Mouse (Mus musculus) heart, embryonic 12.5 days (tissue): ENCODE data around the gene Ubp1. TPM values are rescaled to one million over a fixed set of nuclear protein-coding genes. Genes with fewer than 3 reads are reported as not detected.
A peak's percentile ranks its signal among the peaks of the same experiment; 100 is the strongest.

Experiments used
- ATAC-seq: fragments of 200-750 bp; cut with Nextera tagmentation; 2 replicates; pipeline ENCODE4 v1.8.0; 2017; ENCODE audit warnings: moderate TSS enrichment, moderate library complexity; ENCODE audit not compliant: insufficient number of reproducible peaks, low FRiP score
- H3K27ac ChIP-seq: fragments of 300-500 bp; sonication (generic); 2 replicates; pipeline ENCODE4 v1.5.1; 2016; ENCODE audit warnings: mild to moderate bottlenecking, moderate library complexity; ENCODE audit not compliant: poor library complexity, severe bottlenecking
- H3K27me3 ChIP-seq: fragments of 300-500 bp; sonication (generic); replicated peaks from 2 replicates; pipeline ENCODE4 v1.6.1; 2016; ENCODE audit warnings: mild to moderate bottlenecking, moderate library complexity
- H3K36me3 ChIP-seq: fragments of 300-500 bp; sonication (generic); 2 replicates; pipeline ENCODE4 v1.6.1; 2016; ENCODE audit warnings: mild to moderate bottlenecking, moderate library complexity
- H3K4me1 ChIP-seq: fragments of 300-500 bp; sonication (generic); replicated peaks from 2 replicates; pipeline ENCODE4 v1.6.1; 2016; ENCODE audit warnings: mild to moderate bottlenecking
- H3K4me2 ChIP-seq: fragments of 300-500 bp; sonication (generic); 2 replicates; pipeline ENCODE4 v1.6.1; 2016; ENCODE audit warnings: mild to moderate bottlenecking, moderate library complexity
- H3K4me3 ChIP-seq: fragments of 300-500 bp; sonication (generic); 2 replicates; pipeline ENCODE4 v1.5.1; 2016; ENCODE audit warnings: mild to moderate bottlenecking
- H3K9ac ChIP-seq: fragments of 300-500 bp; sonication (generic); 2 replicates; pipeline ENCODE4 v1.6.1; 2016; ENCODE audit warnings: mild to moderate bottlenecking, moderate library complexity
- H3K9me3 ChIP-seq: fragments of 300-500 bp; sonication (generic); replicated peaks from 2 replicates; pipeline ENCODE4 v1.6.1; 2016; ENCODE audit warnings: mild to moderate bottlenecking, moderate library complexity
- WGBS: fragments of 180-500 bp; shearing (Covaris S2); methylation state at CpG from one replicate; pipeline ENCODE4 v1.1.7; 2016; 5-methylcytosine and 5-hydroxymethylcytosine counted together
- polyA plus RNA-seq: library from polyadenylated mRNA; unstranded; fragments of >200 nt; fragmentation: Nextera tagmentation; extraction: Ambion mirVana; gene quantifications from 2 replicates; pipeline ENCODE4 v1.2.1, GENCODE M21; 2016

Gene Ubp1
- polyA plus RNA-seq, 1 experiment from 2014 or later = 34.3 TPM

DNA sequence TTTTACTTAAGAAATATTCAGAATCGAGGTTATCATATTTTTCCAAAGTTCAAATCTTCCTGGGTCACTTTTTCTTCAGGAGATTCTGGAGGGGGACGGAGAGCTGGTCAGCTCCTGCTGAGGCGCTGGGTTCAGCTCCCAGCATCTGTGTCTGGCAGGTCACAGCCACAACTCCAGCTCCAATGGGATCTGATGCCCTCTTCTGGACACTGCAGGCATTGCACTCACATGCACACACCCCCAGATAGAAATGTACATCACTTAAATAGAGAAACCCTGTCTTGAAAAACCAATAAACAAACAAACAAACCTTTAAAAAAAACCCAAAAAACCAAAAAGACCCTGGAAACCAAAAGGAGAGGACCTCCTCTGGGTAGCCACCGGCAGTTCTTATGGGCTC is 85.0 kb downstream of the Ubp1 start:
- 80% methylated on average over 4 of the region's 4 CpGs for WGBS
- H3K4me3 ChIP-seq = no peak overlapping the region
- H3K27ac ChIP-seq = no peak overlapping the region
- H3K9ac ChIP-seq = no peak overlapping the region
- H3K9me3 ChIP-seq = no peaks in the 10 kb centered on the region
- H3K36me3 ChIP-seq = no peaks in the 10 kb centered on the region
- no peak overlapping the region for H3K4me2 ChIP-seq
- no peaks in the 10 kb centered on the region for H3K27me3 ChIP-seq
- no peaks in the 10 kb centered on the region for H3K4me1 ChIP-seq
- no peak for ATAC-seq

DNA sequence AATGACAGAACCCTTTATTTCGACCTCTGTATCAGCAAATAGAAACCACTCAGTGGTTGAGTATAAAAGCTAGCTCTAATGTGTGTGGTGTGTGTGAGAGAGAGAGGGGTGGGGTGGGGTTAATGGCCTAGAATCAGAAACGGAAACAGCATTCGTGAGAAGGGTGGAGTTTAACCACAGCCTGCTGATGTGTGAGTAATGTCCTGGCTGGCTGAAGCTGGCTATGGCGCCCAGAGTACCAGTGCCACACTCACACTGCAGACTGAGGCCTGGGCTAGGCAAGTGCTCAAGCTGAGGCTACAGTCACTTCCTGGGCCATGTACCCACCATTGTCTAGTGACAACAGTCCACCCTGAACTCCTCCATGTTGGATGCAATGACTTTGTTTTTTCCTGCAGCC is 85.7 kb downstream of the Ubp1 start:
- Histone ChIP-seq H3K9ac (no peak overlapping the region), H3K36me3 (no peaks in the 10 kb centered on the region), H3K27me3 (no peaks in the 10 kb centered on the region), H3K9me3 (no peaks in the 10 kb centered on the region), H3K4me2 (no peak overlapping the region), H3K27ac (no peak overlapping the region), H3K4me1 (no peaks in the 10 kb centered on the region), H3K4me3 (no peak overlapping the region)
- no peak for ATAC-seq
- WGBS = 69% methylated on average over 4 of the region's 4 CpGs

DNA sequence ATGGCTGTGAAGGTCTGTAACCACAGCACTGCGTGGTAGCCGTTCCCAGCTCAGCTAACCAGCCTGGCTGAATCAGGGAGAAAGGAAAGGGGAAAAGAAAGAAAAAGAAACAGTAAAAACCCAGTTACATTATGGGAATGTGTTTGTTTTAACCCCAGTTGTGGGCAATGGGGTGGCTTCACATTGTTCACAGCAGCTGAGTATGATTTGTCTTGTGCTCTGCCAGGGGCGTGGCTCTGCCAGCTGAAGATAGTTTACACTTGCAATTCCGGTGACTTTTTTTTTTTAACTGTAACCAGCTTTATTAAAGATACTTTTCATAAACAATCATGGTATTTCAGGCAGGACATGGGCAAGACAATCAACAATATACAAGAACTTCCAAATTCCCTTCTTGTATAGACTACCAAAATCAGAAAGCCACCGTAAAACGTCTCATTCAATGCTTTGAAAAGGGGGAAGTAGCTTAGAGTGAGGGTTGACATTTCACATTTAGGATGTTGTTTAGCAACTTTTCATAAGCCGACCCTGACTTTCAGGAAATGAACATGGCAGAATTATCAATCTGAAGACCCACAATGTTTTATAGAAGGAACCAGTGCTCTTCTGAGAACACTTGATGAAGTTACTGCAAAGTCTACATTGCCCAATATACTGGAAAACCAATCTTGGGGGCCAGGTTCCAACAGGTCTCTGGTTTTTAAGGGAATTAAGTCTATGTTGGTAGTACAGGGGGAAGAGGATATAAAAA is 88.5 kb downstream of the Ubp1 start:
- H3K4me1 ChIP-seq = 0 out of 2 replicates have a peak, but pooled peaks cover 5% of the 10 kb centered on the region
- no peaks in the 10 kb centered on the region for H3K27me3 ChIP-seq
- no peak overlapping the region for H3K4me2 ChIP-seq
- H3K9ac ChIP-seq = no peak overlapping the region
- H3K9me3 ChIP-seq = no peaks in the 10 kb centered on the region
- ATAC-seq = no peak
- no peak overlapping the region for H3K4me3 ChIP-seq
- no peak overlapping the region for H3K27ac ChIP-seq
- 82% methylated on average over 7 of the region's 7 CpGs for WGBS
- no peaks in the 10 kb centered on the region for H3K36me3 ChIP-seq

DNA sequence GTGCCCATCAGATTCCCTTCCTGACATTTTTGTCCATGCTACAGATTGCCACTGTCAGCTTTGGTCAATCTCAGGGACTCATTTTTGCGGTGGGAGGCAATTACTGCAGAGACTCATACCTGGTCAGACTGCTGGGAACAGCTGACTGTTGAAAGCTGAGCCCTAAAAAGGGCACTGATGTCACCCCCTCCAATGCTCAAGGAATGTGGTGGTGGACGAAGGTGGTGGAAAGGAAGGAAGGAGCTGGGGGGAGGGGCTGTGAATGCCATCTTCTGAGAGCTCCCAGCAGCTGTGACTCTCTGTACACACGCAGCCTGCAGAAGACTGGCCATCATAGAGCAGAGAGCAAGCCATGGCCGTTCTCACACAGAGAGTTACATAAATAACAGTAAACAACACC is 91.4 kb downstream of the Ubp1 start:
- no peak overlapping the region for H3K4me2 ChIP-seq
- no peak overlapping the region for H3K9ac ChIP-seq
- H3K9me3 ChIP-seq = no peaks in the 10 kb centered on the region
- no peak overlapping the region for H3K4me3 ChIP-seq
- ATAC-seq = no peak
- 0 out of 2 replicates have a peak, but pooled peaks cover 3% of the 10 kb centered on the region for H3K27me3 ChIP-seq
- H3K27ac ChIP-seq = no peak overlapping the region
- peaks cover 9% of the 10 kb centered on the region; the same call in 1 of the 2 replicates for H3K4me1 ChIP-seq
- 30% methylated on average over 4 of the region's 4 CpGs for WGBS
- H3K36me3 ChIP-seq = no peaks in the 10 kb centered on the region

DNA sequence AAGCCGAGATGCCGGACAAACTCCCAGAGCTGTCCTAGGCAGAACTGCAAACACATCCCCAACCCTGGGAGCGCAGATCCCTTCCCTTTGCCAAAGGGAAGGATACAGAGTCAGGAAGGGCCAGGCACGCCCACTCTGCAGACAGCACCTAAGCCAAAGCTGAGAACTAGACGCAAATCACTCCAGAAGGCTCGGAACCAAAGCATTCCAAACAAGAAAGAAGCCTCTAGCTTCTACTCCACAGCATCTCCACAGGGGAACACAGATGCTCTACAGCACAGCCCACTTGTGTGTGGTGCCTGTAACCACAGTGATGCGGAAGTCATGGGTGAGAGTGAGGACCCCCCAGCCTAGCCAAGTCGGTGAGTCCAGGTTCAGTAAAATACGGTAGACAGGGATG is 94.4 kb downstream of the Ubp1 start:
- 0 out of 2 replicates have a peak, but pooled peaks cover 3% of the 10 kb centered on the region for H3K27me3 ChIP-seq
- 56% methylated on average over 9 of the region's 9 CpGs for WGBS
- no peaks in the 10 kb centered on the region for H3K36me3 ChIP-seq
- H3K4me2 ChIP-seq = no peak overlapping the region
- peaks cover 9% of the 10 kb centered on the region; the same call in 1 of the 2 replicates for H3K4me1 ChIP-seq
- no peaks in the 10 kb centered on the region for H3K9me3 ChIP-seq
- no peak overlapping the region for H3K9ac ChIP-seq
- no peak overlapping the region for H3K27ac ChIP-seq
- ATAC-seq = no peak
- H3K4me3 ChIP-seq = no peak overlapping the region

DNA sequence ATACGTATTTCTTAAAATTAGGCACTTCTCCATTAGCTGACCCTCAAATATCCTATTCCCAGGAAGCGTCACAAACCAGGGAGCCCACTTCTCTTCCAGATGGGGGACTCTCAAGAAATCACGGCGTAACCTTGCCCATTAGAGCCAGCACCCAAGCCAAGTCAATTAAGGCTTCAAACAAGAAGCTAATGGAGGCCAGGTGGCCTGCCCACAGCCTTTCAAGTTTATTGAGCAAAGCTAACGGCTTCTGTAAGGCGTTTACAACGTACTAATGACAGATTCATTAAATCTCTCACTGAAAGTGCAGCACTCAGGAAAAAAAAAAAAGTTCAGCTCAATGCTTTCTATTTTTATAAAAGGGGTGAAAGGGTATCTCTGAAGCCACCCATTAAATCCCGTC is 95.1 kb downstream of the Ubp1 start:
- H3K36me3 ChIP-seq = no peaks in the 10 kb centered on the region
- no peak for ATAC-seq
- H3K9ac ChIP-seq = peak overlapping the region; percentile 53
- H3K27ac ChIP-seq = no peak overlapping the region
- H3K4me1 ChIP-seq = peaks cover 9% of the 10 kb centered on the region; the same call in 1 of the 2 replicates
- H3K4me2 ChIP-seq = peak overlapping the region; percentile 87
- 21% methylated on average over 8 of the region's 8 CpGs for WGBS
- 0 out of 2 replicates have a peak, but pooled peaks cover 3% of the 10 kb centered on the region for H3K27me3 ChIP-seq
- H3K9me3 ChIP-seq = no peaks in the 10 kb centered on the region
- H3K4me3 ChIP-seq = peak overlapping the region; percentile 66

DNA sequence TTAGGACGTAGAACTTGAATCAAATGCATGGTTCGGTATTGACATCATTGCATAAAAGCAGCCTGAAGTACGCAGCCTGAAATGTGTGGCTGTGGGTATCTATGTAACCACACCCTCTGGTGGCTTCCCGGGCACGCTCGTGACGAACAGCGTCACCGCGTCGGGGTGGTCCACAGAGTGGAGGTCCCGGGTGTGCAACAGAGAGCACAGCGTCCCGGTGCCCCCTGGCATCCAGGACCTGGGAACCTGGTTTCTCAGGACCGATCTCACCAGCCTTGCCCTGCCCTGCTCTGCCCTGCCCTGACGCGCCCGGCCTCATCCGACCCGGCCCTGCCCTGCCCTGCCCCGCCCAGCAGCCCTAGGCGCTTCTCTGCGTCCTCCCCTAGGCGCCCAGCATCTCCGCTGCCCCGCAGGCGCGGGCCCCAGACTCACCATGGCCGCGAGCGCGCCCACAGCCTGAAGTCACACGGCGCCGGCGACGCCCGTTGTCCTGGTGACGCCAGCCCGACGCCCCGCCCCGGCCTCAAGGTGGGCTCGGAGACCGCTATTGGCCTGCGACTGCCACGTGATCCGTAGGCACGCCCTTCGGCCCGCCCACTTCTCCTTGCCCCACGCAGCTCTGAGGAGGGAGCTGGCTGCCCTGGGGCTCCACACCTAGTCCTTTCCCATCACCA is 95.7 kb downstream of the Ubp1 start:
- WGBS = 0% methylated on average over 49 of the region's 52 CpGs
- Histone ChIP-seq H3K27me3 (0 out of 2 replicates have a peak, but pooled peaks cover 3% of the 10 kb centered on the region), H3K4me1 (peaks cover 9% of the 10 kb centered on the region; the same call in 1 of the 2 replicates), H3K9me3 (no peaks in the 10 kb centered on the region), H3K4me2 (peak overlapping the region; percentile 87), H3K4me3 (peak overlapping the region; percentile 66), H3K27ac (no peak overlapping the region), H3K36me3 (no peaks in the 10 kb centered on the region), H3K9ac (peak overlapping the region; percentile 53)
- peak; percentile 91 for ATAC-seq

Other genes with a start within 250 kb of the Ubp1 start
- 80.8 and 81.7 TPM in 2 replicates for gene Pdcd6ip, start 222.7 kb upstream of the Ubp1 start, polyA plus RNA-seq
- gene Clasp2, start 189.5 kb upstream of the Ubp1 start, polyA plus RNA-seq = 34.2 and 38.1 TPM in 2 replicates
- 1.6 and 2.1 TPM in 2 replicates for gene Fbxl2, start 115.3 kb downstream of the Ubp1 start, polyA plus RNA-seq
- gene Susd5, start 126.2 kb downstream of the Ubp1 start, polyA plus RNA-seq = 0.08 and 0.18 TPM in 2 replicates